Mouse (Mus musculus) liver, adult 2 months (tissue): ENCODE measurements at regions not wholly inside any gene's neighbourhood (a gene's known extent, or its start where the extent isn't known, plus 50 kb on each side); places are given as distances from the start of the nearest gene placed in this dataset.

Experiments used
- DNase-seq: peaks from one replicate; pipeline ENCODE4 v3.0.0-alpha.2; 2011; ENCODE audit warnings: low read depth, low spot score; ENCODE audit errors: extremely low read depth
- H3K27ac ChIP-seq: fragments of 200-500 bp; replicated peaks from 2 replicates; pipeline ENCODE4 v1.5.1; 2012; ENCODE audit warnings: low read depth, mild to moderate bottlenecking, control low read depth, inconsistent platforms, low read length; ENCODE audit not compliant: insufficient read depth
- H3K27me3 ChIP-seq: fragments of 200-500 bp; 2 replicates; pipeline ENCODE4 v1.6.1; 2012; ENCODE audit warnings: mild to moderate bottlenecking, moderate library complexity, low read length, inconsistent platforms; ENCODE audit not compliant: control insufficient read depth, insufficient read depth
- H3K36me3 ChIP-seq: fragments of 200-500 bp; 2 replicates; pipeline ENCODE4 v1.6.1; 2012; ENCODE audit warnings: low read length, inconsistent platforms; ENCODE audit not compliant: control insufficient read depth, insufficient read depth
- H3K4me1 ChIP-seq: fragments of 200-500 bp; 2 replicates; pipeline ENCODE4 v1.6.1; 2011; ENCODE audit warnings: low read length; ENCODE audit not compliant: control insufficient read depth, insufficient read depth
- H3K4me3 ChIP-seq: fragments of 200-500 bp; 2 replicates; pipeline ENCODE4 v1.5.1; 2011; ENCODE audit warnings: low read depth, mild to moderate bottlenecking, control low read depth, low read length, moderate library complexity; ENCODE audit not compliant: insufficient read depth
- H3K79me2 ChIP-seq: fragments of 200-500 bp; 2 replicates; pipeline ENCODE4 v1.6.1; 2012; ENCODE audit warnings: inconsistent platforms, mild to moderate bottlenecking, low read length, moderate library complexity; ENCODE audit not compliant: control insufficient read depth, insufficient read depth
- H3K9ac ChIP-seq: fragments of 200-500 bp; 2 replicates; pipeline ENCODE4 v1.6.1; 2012; ENCODE audit warnings: low read depth, mild to moderate bottlenecking, control low read depth, inconsistent platforms, low read length
- CTCF ChIP-seq: fragments of 200-500 bp; IDR thresholded peaks from 2 replicates; pipeline ENCODE4 v1.5.1; 2011; ENCODE audit warnings: low read depth, low read length, control low read depth
- POLR2A ChIP-seq: fragments of 200-500 bp; IDR thresholded peaks from 2 replicates; pipeline ENCODE4 v1.6.1; 2011; ENCODE audit warnings: low read length, control low read depth; ENCODE audit not compliant: insufficient read depth; ENCODE audit errors: extremely low read depth
- WGBS: fragments of 180-500 bp; shearing (Covaris S2); methylation state at CpG from one replicate; pipeline ENCODE4 v1.1.7; 2018; 5-methylcytosine and 5-hydroxymethylcytosine counted together

DNA sequence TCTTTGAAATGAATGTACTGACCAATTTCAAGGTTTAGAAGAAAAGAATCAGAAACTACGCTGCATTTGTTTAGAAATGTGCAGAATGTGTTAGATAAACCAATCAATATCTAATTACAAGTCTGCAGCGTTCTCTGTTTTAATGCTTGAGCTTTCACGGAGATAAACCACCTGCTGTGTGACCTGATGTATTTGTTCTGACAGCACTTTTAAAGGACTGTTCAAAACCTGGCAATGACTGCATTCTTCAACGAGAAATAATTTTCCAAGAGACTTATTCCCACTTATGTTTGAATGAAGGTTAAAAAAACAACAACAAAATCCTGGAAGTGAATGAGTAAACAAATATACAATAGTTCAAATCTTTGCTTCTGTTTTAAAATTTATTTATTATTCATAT, 628.1 kb upstream of the Pcdh20 start:
- H3K4me1 ChIP-seq = no peaks in the 10 kb centered on the region
- 33% methylated on average over 4 of the region's 4 CpGs for WGBS
- no peak overlapping the region for H3K9ac ChIP-seq
- H3K27ac ChIP-seq = no peak overlapping the region
- DNase-seq = no peak
- no peaks in the 10 kb centered on the region for H3K36me3 ChIP-seq
- TF ChIP-seq POLR2A (no peak), CTCF (no peak)
- H3K4me3 ChIP-seq = no peak overlapping the region
- H3K79me2 ChIP-seq = no peaks in the 10 kb centered on the region
- no peaks in the 10 kb centered on the region for H3K27me3 ChIP-seq

DNA sequence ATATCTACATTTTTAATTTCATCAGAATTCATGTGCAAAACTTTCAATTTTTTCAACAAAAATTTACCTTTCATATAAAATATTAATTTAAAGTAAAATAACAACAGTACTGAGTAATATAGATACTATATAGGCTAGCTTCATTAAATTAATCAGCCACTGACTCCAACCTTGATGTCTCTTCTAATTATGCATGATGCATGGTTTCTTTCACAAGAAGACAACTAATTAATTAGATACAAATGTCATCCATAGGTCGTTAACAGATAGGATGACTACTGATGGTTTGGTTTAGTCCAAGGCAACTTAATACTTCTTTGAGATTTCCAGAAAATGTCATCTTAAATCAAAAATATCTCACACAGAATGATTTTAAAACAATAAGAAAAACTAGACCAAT, 618.5 kb upstream of the Pcdh20 start:
- H3K79me2 ChIP-seq = no peaks in the 10 kb centered on the region
- DNase-seq = no peak
- H3K27me3 ChIP-seq = no peaks in the 10 kb centered on the region
- TF ChIP-seq POLR2A = no peak
- no peak for TF ChIP-seq CTCF
- H3K27ac ChIP-seq = no peak overlapping the region
- H3K4me1 ChIP-seq = no peaks in the 10 kb centered on the region
- H3K36me3 ChIP-seq = no peaks in the 10 kb centered on the region
- H3K9ac ChIP-seq = no peak overlapping the region
- WGBS = 70% methylated on average over 1 of the region's 1 CpGs
- no peak overlapping the region for H3K4me3 ChIP-seq

DNA sequence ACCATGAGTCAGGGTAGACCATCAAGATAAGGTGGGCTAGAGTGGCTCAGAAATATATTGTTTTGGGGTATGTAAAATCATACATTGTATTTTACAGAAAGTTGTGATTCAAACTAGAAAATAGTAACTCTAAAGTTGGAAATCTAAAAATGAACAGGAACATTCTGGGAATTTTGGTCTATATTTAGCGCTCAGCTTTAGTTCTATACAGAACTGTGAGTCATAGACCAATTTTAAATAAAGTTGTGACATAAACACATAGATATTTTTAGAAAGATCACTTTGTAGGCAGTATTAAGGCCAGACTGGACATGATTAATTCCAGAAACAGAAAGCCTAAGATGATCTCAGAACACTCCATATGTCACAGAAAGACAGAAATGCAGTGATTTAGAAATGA, 604.8 kb upstream of the Pcdh20 start:
- no peaks in the 10 kb centered on the region for H3K27me3 ChIP-seq
- no peaks in the 10 kb centered on the region for H3K79me2 ChIP-seq
- H3K27ac ChIP-seq = no peak overlapping the region
- no peak for TF ChIP-seq CTCF
- no peak for TF ChIP-seq POLR2A
- no peak for DNase-seq
- H3K36me3 ChIP-seq = no peaks in the 10 kb centered on the region
- H3K4me1 ChIP-seq = no peaks in the 10 kb centered on the region
- H3K4me3 ChIP-seq = no peak overlapping the region
- no peak overlapping the region for H3K9ac ChIP-seq
- 91% methylated on average over 1 of the region's 1 CpGs for WGBS

DNA sequence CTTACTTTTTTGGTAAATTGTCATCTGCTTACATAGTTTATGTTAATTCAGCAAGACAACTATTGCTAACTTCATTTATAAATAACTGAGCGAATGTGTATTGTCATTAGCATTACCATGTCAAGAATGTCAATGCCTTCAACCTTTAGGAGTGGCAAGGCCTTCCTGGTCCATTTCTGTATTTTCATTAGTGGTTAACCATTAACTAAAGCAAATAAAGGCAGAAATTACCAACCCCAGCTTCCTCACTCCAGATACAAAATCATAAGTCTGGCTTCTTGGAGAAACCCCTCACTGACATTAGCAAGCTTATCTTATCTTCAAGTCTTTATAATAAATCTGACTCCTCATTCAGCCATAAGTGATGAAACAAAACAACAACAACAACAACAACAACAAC, 592.8 kb upstream of the Pcdh20 start:
- Histone ChIP-seq H3K9ac (no peak overlapping the region), H3K4me3 (no peak overlapping the region), H3K79me2 (no peaks in the 10 kb centered on the region), H3K4me1 (no peaks in the 10 kb centered on the region), H3K36me3 (no peaks in the 10 kb centered on the region), H3K27me3 (no peaks in the 10 kb centered on the region), H3K27ac (no peak overlapping the region)
- DNase-seq = peak; percentile 29
- TF ChIP-seq CTCF (no peak), POLR2A (no peak)
- WGBS = 27% methylated on average over 1 of the region's 1 CpGs

DNA sequence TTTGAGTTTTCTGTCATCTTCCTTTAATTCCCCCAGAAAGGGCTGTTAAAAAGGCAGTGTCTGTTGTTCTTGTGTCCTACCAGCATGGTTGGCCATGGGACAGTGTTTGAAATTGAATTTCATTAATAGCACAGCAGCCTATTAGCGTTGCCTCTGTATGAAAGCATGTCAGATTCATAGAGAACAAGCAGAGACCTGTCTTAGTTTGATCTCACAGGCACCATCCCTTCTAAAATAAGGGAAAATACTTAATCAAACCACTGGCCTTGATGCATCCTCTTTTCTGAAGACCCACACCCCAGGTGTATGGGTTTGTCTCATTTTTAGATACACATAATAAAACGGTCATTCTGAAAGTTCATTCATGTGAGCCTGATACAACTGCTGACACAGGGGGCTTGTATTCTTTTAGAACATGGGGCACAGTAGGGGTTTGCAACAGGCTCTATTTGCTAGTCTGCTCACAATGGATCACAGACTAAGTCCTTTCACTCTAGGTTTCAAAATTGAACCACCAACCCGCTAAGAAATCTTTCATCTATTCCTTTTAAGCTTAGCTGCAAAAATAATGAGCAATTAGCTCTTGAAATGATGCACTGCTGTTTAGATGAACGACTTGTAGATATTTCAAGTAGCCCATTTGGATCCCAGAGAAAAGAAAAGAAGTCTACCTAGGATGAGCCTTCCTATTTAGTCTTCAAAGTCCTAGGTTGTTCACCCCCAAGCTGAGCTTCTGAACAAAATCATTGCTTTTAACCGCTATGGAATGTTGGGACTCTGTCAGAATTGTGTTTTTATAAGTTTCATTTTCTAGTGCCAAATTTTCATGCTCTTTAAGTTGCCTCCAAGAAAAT, 591.6 kb upstream of the Pcdh20 start:
- Histone ChIP-seq H3K4me1 (no peaks in the 10 kb centered on the region), H3K36me3 (no peaks in the 10 kb centered on the region), H3K27ac (no peak overlapping the region), H3K79me2 (no peaks in the 10 kb centered on the region), H3K27me3 (no peaks in the 10 kb centered on the region), H3K4me3 (no peak overlapping the region), H3K9ac (no peak overlapping the region)
- 85% methylated on average over 5 of the region's 5 CpGs for WGBS
- no peak for DNase-seq
- TF ChIP-seq POLR2A = no peak
- no peak for TF ChIP-seq CTCF

DNA sequence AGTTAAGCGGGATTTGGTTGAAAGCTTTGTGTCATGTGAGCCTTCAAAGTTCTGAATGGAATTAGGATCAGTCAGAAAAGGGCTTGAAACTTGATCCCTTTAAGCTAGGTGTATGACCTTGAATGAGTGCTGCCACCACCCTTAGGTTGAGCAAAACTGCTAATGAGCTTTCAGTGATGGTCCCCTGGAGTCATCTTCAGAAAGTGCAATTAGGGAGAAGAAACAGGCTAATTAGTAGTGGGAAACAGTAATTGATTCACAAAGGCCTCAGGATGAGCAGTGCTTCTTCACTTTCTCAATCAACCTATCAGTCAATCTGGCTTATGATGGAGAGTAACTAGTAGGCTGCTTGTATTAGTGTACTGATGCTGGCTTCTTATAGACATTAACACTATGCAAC, 590.1 kb upstream of the Pcdh20 start:
- Histone ChIP-seq H3K27me3 (no peaks in the 10 kb centered on the region), H3K27ac (no peak overlapping the region), H3K4me1 (no peaks in the 10 kb centered on the region), H3K79me2 (no peaks in the 10 kb centered on the region), H3K4me3 (no peak overlapping the region), H3K36me3 (no peaks in the 10 kb centered on the region), H3K9ac (no peak overlapping the region)
- DNase-seq = no peak
- TF ChIP-seq CTCF (no peak), POLR2A (no peak)
- 90% methylated on average over 1 of the region's 1 CpGs for WGBS
